Mouse (Mus musculus) C2C12 (cell line): Measurements from ENCODE around the gene Gm37240. TPM values are rescaled to one million over a fixed set of nuclear protein-coding genes. Genes with fewer than 3 reads are reported as not detected.

ENCODE experiments used
- H3K27me3 ChIP-seq: one replicate; pipeline ENCODE4 v1.6.1; 2011; ENCODE audit not compliant: control insufficient read depth, insufficient read depth, insufficient read length
- H3K36me3 ChIP-seq: one replicate; pipeline ENCODE4 v1.6.1; 2011; ENCODE audit not compliant: control insufficient read depth, insufficient read depth
- H3K4me3 ChIP-seq: one replicate; pipeline ENCODE4 v1.5.1; 2011; ENCODE audit warnings: mild to moderate bottlenecking, control low read depth; ENCODE audit not compliant: poor library complexity, insufficient read depth, severe bottlenecking
- H3K79me2 ChIP-seq: one replicate; pipeline ENCODE4 v1.6.1; 2011; ENCODE audit not compliant: control insufficient read depth, insufficient read depth
- H3K79me3 ChIP-seq: one replicate; pipeline ENCODE4 v1.6.1; 2011; ENCODE audit warnings: low read depth, control low read depth
- H3ac ChIP-seq: one replicate; pipeline ENCODE3; 2011; ENCODE audit warnings: low read depth; ENCODE audit not compliant: control insufficient read depth, insufficient read length
- CEBPB ChIP-seq: IDR thresholded peaks from one replicate; pipeline ENCODE4 v1.6.1; 2011; ENCODE audit warnings: low read depth, mild to moderate bottlenecking, control low read depth, moderate library complexity
- CTCF ChIP-seq: IDR thresholded peaks from one replicate; pipeline ENCODE4 v1.5.1; 2011; ENCODE audit not compliant: control insufficient read depth, insufficient read depth, insufficient read length
- FOSL1 ChIP-seq: IDR thresholded peaks from one replicate; pipeline ENCODE4 v1.8.0; 2011; ENCODE audit warnings: mild to moderate bottlenecking, low read length; ENCODE audit not compliant: poor library complexity, insufficient read depth, severe bottlenecking
- MAX ChIP-seq: IDR thresholded peaks from one replicate; pipeline ENCODE4 v1.6.1; 2011; ENCODE audit warnings: mild to moderate bottlenecking, control low read depth
- MYOD1 ChIP-seq: IDR thresholded peaks from one replicate; pipeline ENCODE4 v1.6.1; 2011; ENCODE audit warnings: low read depth; ENCODE audit not compliant: control insufficient read depth, insufficient read length
- MYOG ChIP-seq: IDR thresholded peaks from one replicate; pipeline ENCODE4 v1.6.1; 2011; ENCODE audit not compliant: control insufficient read depth, insufficient read length; ENCODE audit errors: extremely low read depth
- USF1 ChIP-seq: IDR thresholded peaks from one replicate; pipeline ENCODE4 v1.6.1; 2011; ENCODE audit warnings: low read depth, mild to moderate bottlenecking, control low read depth, moderate library complexity
- polyA plus RNA-seq: library from polyadenylated mRNA; unstranded; fragments of >200 nt; fragmentation: generic; extraction: Trizol; gene quantifications from one replicate; pipeline ENCODE4 v1.2.1, GENCODE M21; 2012; ENCODE audit warnings: missing spikeins

Gm37240 gene
- polyA plus RNA-seq, 1 experiment, result 7.3 TPM

GRCm38 (mm10) chr3:85378703-85379395 is 508.5 kb downstream of the Gm37240 start:
- Histone ChIP-seq H3K36me3 (no peaks in the 10 kb centered on the region), H3K27me3 (no peaks in the 10 kb centered on the region), H3K79me3 (no peaks in the 10 kb centered on the region), H3K4me3 (no peak overlapping the region), H3K79me2 (no peaks in the 10 kb centered on the region), H3ac (no peak overlapping the region)
- TF ChIP-seq CTCF (no peak), MYOG (no peak), CEBPB (no peak), USF1 (no peak), MYOD1 (no peak), FOSL1 (no peak), MAX (no peak)

- no peak overlapping the region for H3ac ChIP-seq
- no peaks in the 10 kb centered on the region for H3K36me3 ChIP-seq
- no peak overlapping the region for H3K4me3 ChIP-seq
- TF ChIP-seq MYOD1 (no peak), MAX (no peak), CEBPB (no peak), FOSL1 (no peak), MYOG (no peak), CTCF (no peak), USF1 (no peak)
- no peaks in the 10 kb centered on the region for H3K79me2 ChIP-seq
- no peaks in the 10 kb centered on the region for H3K79me3 ChIP-seq
- H3K27me3 ChIP-seq, result no peaks in the 10 kb centered on the region
Measured at GRCm38 (mm10) chr3:85377946-85378702, 509.2 kb downstream of the Gm37240 start.

GRCm38 (mm10) chr3:85377505-85377904 is 509.8 kb downstream of the Gm37240 start:
- Histone ChIP-seq H3ac (no peak overlapping the region), H3K79me3 (no peaks in the 10 kb centered on the region), H3K27me3 (no peaks in the 10 kb centered on the region), H3K36me3 (no peaks in the 10 kb centered on the region), H3K4me3 (no peak overlapping the region), H3K79me2 (no peaks in the 10 kb centered on the region)
- TF ChIP-seq MAX (no peak), USF1 (no peak), MYOD1 (no peak), MYOG (no peak), FOSL1 (no peak), CEBPB (no peak), CTCF (no peak)

GRCm38 (mm10) chr3:85376541-85376940 is 510.8 kb downstream of the Gm37240 start:
- no peaks in the 10 kb centered on the region for H3K27me3 ChIP-seq
- no peak overlapping the region for H3ac ChIP-seq
- TF ChIP-seq MYOG, result no peak
- no peak for TF ChIP-seq FOSL1
- TF ChIP-seq MYOD1, result no peak
- TF ChIP-seq CTCF, result no peak
- TF ChIP-seq CEBPB, result no peak
- TF ChIP-seq MAX, result no peak
- no peak for TF ChIP-seq USF1
- H3K79me2 ChIP-seq, result no peaks in the 10 kb centered on the region
- no peaks in the 10 kb centered on the region for H3K79me3 ChIP-seq
- no peak overlapping the region for H3K4me3 ChIP-seq
- no peaks in the 10 kb centered on the region for H3K36me3 ChIP-seq

DNA sequence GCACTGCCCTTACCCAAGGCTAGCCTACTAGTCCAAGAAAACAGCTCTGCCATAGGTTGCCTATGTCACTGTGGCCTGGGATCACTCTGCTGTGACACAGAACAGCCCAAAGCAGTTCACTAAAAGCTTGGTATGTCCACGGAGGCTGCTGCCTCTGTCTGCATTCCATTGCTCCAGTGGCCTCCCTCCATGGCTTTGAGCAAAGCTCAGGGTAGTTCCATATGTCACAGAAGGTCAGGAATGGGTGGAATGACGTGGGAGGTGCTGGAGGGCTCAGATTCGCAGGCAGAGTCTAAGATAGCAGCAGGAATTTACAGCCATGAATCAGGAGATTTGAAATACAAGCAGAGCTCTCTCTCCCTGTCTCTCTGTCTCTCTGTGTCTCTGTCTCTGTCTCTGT is 514.3 kb downstream of the Gm37240 start:
- H3K4me3 ChIP-seq, result no peak overlapping the region
- TF ChIP-seq MYOD1 (no peak), USF1 (no peak), CEBPB (no peak), MAX (no peak), CTCF (no peak), FOSL1 (no peak), MYOG (no peak)

More for the DNA sequence above, 514.3 kb downstream of the Gm37240 start:
- no peaks in the 10 kb centered on the region for H3K79me2 ChIP-seq
- H3K36me3 ChIP-seq, result no peaks in the 10 kb centered on the region
- H3ac ChIP-seq, result no peak overlapping the region
- no peaks in the 10 kb centered on the region for H3K79me3 ChIP-seq
- H3K27me3 ChIP-seq, result no peaks in the 10 kb centered on the region
